Mouse (Mus musculus): ENCODE results near the gene Gm6588. TPM values are rescaled to one million over a fixed set of nuclear protein-coding genes. Genes with fewer than 3 reads are reported as not detected.

Gene Gm6588
- polyA plus RNA-seq, 1 experiment from 2014 or later, result 0.06 TPM

GRCm38 (mm10) chr5:112428944-112429343 lies 20.3 kb upstream of the Gm6588 start:
- 13% methylated on average over 19 of the region's 19 CpGs for WGBS
- H3K27me3 ChIP-seq (ENCODE audit: low read depth, poor library complexity, severe bottlenecking), result peaks cover 85% of the 10 kb centered on the region

GRCm38 (mm10) chr5:112431120-112431775 lies 18.0 kb upstream of the Gm6588 start:
- Histone ChIP-seq H3K9me3 (replicated peaks) (no peaks in the 10 kb centered on the region), H3K4me1 (peaks cover 53% of the 10 kb centered on the region), H3K36me3 (no peaks in the 10 kb centered on the region), H3K27ac (replicated peaks) (peak overlapping the region; percentile 46; the same call in 1 of the 2 replicates), H3K27me3 (ENCODE audit: low read depth, poor library complexity, severe bottlenecking) (peaks cover 77% of the 10 kb centered on the region), H3K4me3 (peak overlapping the region; percentile 26; the same call in 1 of the 2 replicates)
- WGBS, result 22% methylated on average over 14 of the region's 14 CpGs
- peak; percentile 76 for DNase-seq (ENCODE audit: low spot score)

More at GRCm38 (mm10) chr5:112428944-112429343, 20.3 kb upstream of the Gm6588 start:
- Histone ChIP-seq H3K4me1 (peaks cover 60% of the 10 kb centered on the region), H3K27ac (replicated peaks) (peak overlapping the region; percentile 46; the same call in 1 of the 2 replicates), H3K36me3 (no peaks in the 10 kb centered on the region), H3K4me3 (peak overlapping the region; percentile 35), H3K9me3 (replicated peaks) (no peaks in the 10 kb centered on the region)
- DNase-seq (ENCODE audit: low spot score), result peak; percentile 82

GRCm38 (mm10) chr5:112432033-112432432 lies 17.2 kb upstream of the Gm6588 start:
- Histone ChIP-seq H3K9me3 (replicated peaks) (no peaks in the 10 kb centered on the region), H3K36me3 (no peaks in the 10 kb centered on the region), H3K4me3 (no peak overlapping the region), H3K27me3 (ENCODE audit: low read depth, poor library complexity, severe bottlenecking) (peaks cover 72% of the 10 kb centered on the region), H3K4me1 (peaks cover 54% of the 10 kb centered on the region), H3K27ac (replicated peaks) (peak overlapping the region; percentile 46; the same call in 1 of the 2 replicates)
- DNase-seq (ENCODE audit: low spot score), result no peak
- 45% methylated on average over 5 of the region's 5 CpGs for WGBS

GRCm38 (mm10) chr5:112433004-112433403 lies 16.2 kb upstream of the Gm6588 start:
- Histone ChIP-seq H3K4me3 (no peak overlapping the region), H3K4me1 (peaks cover 54% of the 10 kb centered on the region), H3K27ac (replicated peaks) (peak overlapping the region; percentile 74; the same call in 1 of the 2 replicates), H3K9me3 (replicated peaks) (no peaks in the 10 kb centered on the region), H3K36me3 (no peaks in the 10 kb centered on the region), H3K27me3 (ENCODE audit: low read depth, poor library complexity, severe bottlenecking) (peaks cover 66% of the 10 kb centered on the region)
- peak; percentile 84 for DNase-seq (ENCODE audit: low spot score)
- WGBS, result 2% methylated on average over 8 of the region's 8 CpGs

- Histone ChIP-seq H3K27me3 (ENCODE audit: low read depth, poor library complexity, severe bottlenecking) (peaks cover 25% of the 10 kb centered on the region; the same call in 1 of the 2 replicates), H3K27ac (replicated peaks) (peak overlapping the region; percentile 13), H3K4me3 (no peak overlapping the region), H3K36me3 (no peaks in the 10 kb centered on the region), H3K4me1 (peaks cover 14% of the 10 kb centered on the region), H3K9me3 (replicated peaks) (no peaks in the 10 kb centered on the region)
- 69% methylated on average over 10 of the region's 10 CpGs for WGBS
- DNase-seq (ENCODE audit: low spot score), result no peak
Measured at GRCm38 (mm10) chr5:112438535-112438934, 10.7 kb upstream of the Gm6588 start.

GRCm38 (mm10) chr5:112453088-112453487 lies 3.9 kb downstream of the Gm6588 start:
- H3K27me3 ChIP-seq (ENCODE audit: low read depth, poor library complexity, severe bottlenecking), result peaks cover 40% of the 10 kb centered on the region
- no peaks in the 10 kb centered on the region for H3K9me3 ChIP-seq (replicated peaks)

GRCm38 (mm10) chr5:112454966-112455555 lies 5.8 kb downstream of the Gm6588 start:
- no peak for DNase-seq (ENCODE audit: low spot score)
- 68% methylated on average over 12 of the region's 12 CpGs for WGBS
- no peaks in the 10 kb centered on the region for H3K36me3 ChIP-seq
- peaks cover 31% of the 10 kb centered on the region for H3K27me3 ChIP-seq (ENCODE audit: low read depth, poor library complexity, severe bottlenecking)
- H3K9me3 ChIP-seq (replicated peaks), result no peaks in the 10 kb centered on the region
- peaks cover 22% of the 10 kb centered on the region for H3K4me1 ChIP-seq
- H3K4me3 ChIP-seq, result no peak overlapping the region
- no peak overlapping the region for H3K27ac ChIP-seq (replicated peaks)

More at GRCm38 (mm10) chr5:112453088-112453487, 3.9 kb downstream of the Gm6588 start:
- DNase-seq (ENCODE audit: low spot score), result no peak
- Histone ChIP-seq H3K4me3 (no peak overlapping the region), H3K36me3 (no peaks in the 10 kb centered on the region), H3K27ac (replicated peaks) (no peak overlapping the region), H3K4me1 (peaks cover 9% of the 10 kb centered on the region)
- 82% methylated on average over 9 of the region's 9 CpGs for WGBS

GRCm38 (mm10) chr5:112459903-112460302 lies 10.7 kb downstream of the Gm6588 start:
- Histone ChIP-seq H3K4me3 (no peak overlapping the region), H3K27ac (replicated peaks) (peak overlapping the region; percentile 43; the same call in 1 of the 2 replicates), H3K27me3 (ENCODE audit: low read depth, poor library complexity, severe bottlenecking) (peaks cover 29% of the 10 kb centered on the region; the same call in 1 of the 2 replicates), H3K4me1 (peaks cover 27% of the 10 kb centered on the region), H3K36me3 (no peaks in the 10 kb centered on the region), H3K9me3 (replicated peaks) (no peaks in the 10 kb centered on the region)
- no peak for DNase-seq (ENCODE audit: low spot score)
- WGBS, result 76% methylated on average over 3 of the region's 3 CpGs

GRCm38 (mm10) chr5:112466331-112466730 lies 17.1 kb downstream of the Gm6588 start:
- no peak for DNase-seq (ENCODE audit: low spot score)
- H3K4me3 ChIP-seq, result no peak overlapping the region
- no peak overlapping the region; the same call in 1 of the 2 replicates for H3K27ac ChIP-seq (replicated peaks)
- peaks cover 8% of the 10 kb centered on the region for H3K4me1 ChIP-seq
- H3K36me3 ChIP-seq, result no peaks in the 10 kb centered on the region
- peaks cover 4% of the 10 kb centered on the region; the same call in 1 of the 2 replicates for H3K9me3 ChIP-seq (replicated peaks)
- peaks cover 2% of the 10 kb centered on the region; the same call in 1 of the 2 replicates for H3K27me3 ChIP-seq (ENCODE audit: low read depth, poor library complexity, severe bottlenecking)
- WGBS, result 82% methylated on average over 6 of the region's 6 CpGs

- no peak for DNase-seq (ENCODE audit: low spot score)
- H3K27ac ChIP-seq (replicated peaks), result no peak overlapping the region
- H3K36me3 ChIP-seq, result no peaks in the 10 kb centered on the region
- 79% methylated on average over 4 of the region's 4 CpGs for WGBS
- H3K9me3 ChIP-seq (replicated peaks), result peaks cover 4% of the 10 kb centered on the region; the same call in 1 of the 2 replicates
- no peak overlapping the region for H3K4me3 ChIP-seq
- H3K27me3 ChIP-seq (ENCODE audit: low read depth, poor library complexity, severe bottlenecking), result no peaks in the 10 kb centered on the region; the same call in none of the 2 replicates
- H3K4me1 ChIP-seq, result peaks cover 24% of the 10 kb centered on the region
Measured at GRCm38 (mm10) chr5:112468986-112469581, 19.9 kb downstream of the Gm6588 start.

GRCm38 (mm10) chr5:112470144-112470543 lies 20.9 kb downstream of the Gm6588 start:
- H3K4me3 ChIP-seq, result no peak overlapping the region
- DNase-seq (ENCODE audit: low spot score), result peak; percentile 44
- 71% methylated on average over 6 of the region's 6 CpGs for WGBS

GRCm38 (mm10) chr5:112473453-112473852 lies 24.2 kb downstream of the Gm6588 start:
- Histone ChIP-seq H3K36me3 (no peaks in the 10 kb centered on the region), H3K4me3 (no peak overlapping the region), H3K27me3 (ENCODE audit: low read depth, poor library complexity, severe bottlenecking) (peaks cover 34% of the 10 kb centered on the region), H3K9me3 (replicated peaks) (peaks cover 4% of the 10 kb centered on the region; the same call in 1 of the 2 replicates), H3K4me1 (peaks cover 56% of the 10 kb centered on the region), H3K27ac (replicated peaks) (0 out of 2 replicates have a peak overlapping the region, but pooled peaks have one; percentile 30)
- WGBS, result 51% methylated on average over 6 of the region's 6 CpGs
- DNase-seq (ENCODE audit: low spot score), result no peak

More at GRCm38 (mm10) chr5:112470144-112470543, 20.9 kb downstream of the Gm6588 start:
- Histone ChIP-seq H3K27me3 (ENCODE audit: low read depth, poor library complexity, severe bottlenecking) (peaks cover 5% of the 10 kb centered on the region), H3K4me1 (peaks cover 31% of the 10 kb centered on the region), H3K27ac (replicated peaks) (no peak overlapping the region), H3K36me3 (no peaks in the 10 kb centered on the region), H3K9me3 (replicated peaks) (peaks cover 4% of the 10 kb centered on the region; the same call in 1 of the 2 replicates)

All from midbrain, embryonic 10.5 days (tissue).